Mouse (Mus musculus): ENCODE data around the gene Speer4f2. TPM values are rescaled to one million over a fixed set of nuclear protein-coding genes. Genes with fewer than 3 reads are reported as not detected.

The Speer4f2 gene
- polyA plus RNA-seq, 1 experiment, result not detected

DNA sequence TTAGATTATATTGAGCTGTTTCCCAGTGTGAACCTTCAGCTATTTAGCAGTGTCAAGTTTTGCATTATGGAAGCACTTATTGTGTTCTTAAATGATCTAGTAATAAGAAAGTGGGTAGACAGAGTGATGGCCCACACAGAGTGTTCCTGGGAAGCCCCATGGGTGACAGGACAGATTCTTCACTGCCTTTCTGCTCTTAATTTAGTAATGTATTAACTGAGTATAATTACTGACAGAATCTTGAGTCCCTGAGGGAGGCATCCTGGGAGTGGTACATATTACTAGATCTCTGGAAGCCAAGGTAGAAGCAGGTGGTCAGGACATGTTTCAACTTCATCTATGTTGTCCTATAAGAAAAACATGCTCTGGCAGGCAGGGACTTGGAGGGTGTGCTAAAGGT lies 30.6 kb downstream of the Speer4f2 start:
- Histone ChIP-seq H3K27me3 (ENCODE audit: control insufficient read depth, insufficient read depth, insufficient read length) (no peaks in the 10 kb centered on the region), H3K79me2 (ENCODE audit: control insufficient read depth, insufficient read depth) (no peaks in the 10 kb centered on the region), H3K4me2 (ENCODE audit: low read depth) (no peak overlapping the region), H3K36me3 (ENCODE audit: control insufficient read depth, insufficient read depth) (no peaks in the 10 kb centered on the region), H3ac (ENCODE audit: control insufficient read depth, insufficient read length) (no peak overlapping the region), H3K4me3 (no peak overlapping the region)
- no peak for TF ChIP-seq TCF3 (IDR thresholded peaks at IDR 0.05; ENCODE audit: insufficient read length, low read depth)
- TF ChIP-seq MAX (IDR thresholded peaks at IDR 0.05; ENCODE audit: low read depth), result no peak
- no peak for TF ChIP-seq MYOG (IDR thresholded peaks at IDR 0.05; ENCODE audit: control insufficient read depth in 1 of 3, insufficient read depth in 1 of 3, insufficient read length in 2 of 3, low read depth in 2 of 3)
- no peak for TF ChIP-seq USF1 (IDR thresholded peaks at IDR 0.05; ENCODE audit: low read depth)
- TF ChIP-seq POLR2A (IDR thresholded peaks at IDR 0.05; ENCODE audit: insufficient read length, low read depth), result no peak
- TF ChIP-seq E2F4 (IDR thresholded peaks at IDR 0.05; ENCODE audit: insufficient read depth), result no peak
- TF ChIP-seq REST (IDR thresholded peaks at IDR 0.05; ENCODE audit: insufficient read depth, insufficient read length), result no peak

DNA sequence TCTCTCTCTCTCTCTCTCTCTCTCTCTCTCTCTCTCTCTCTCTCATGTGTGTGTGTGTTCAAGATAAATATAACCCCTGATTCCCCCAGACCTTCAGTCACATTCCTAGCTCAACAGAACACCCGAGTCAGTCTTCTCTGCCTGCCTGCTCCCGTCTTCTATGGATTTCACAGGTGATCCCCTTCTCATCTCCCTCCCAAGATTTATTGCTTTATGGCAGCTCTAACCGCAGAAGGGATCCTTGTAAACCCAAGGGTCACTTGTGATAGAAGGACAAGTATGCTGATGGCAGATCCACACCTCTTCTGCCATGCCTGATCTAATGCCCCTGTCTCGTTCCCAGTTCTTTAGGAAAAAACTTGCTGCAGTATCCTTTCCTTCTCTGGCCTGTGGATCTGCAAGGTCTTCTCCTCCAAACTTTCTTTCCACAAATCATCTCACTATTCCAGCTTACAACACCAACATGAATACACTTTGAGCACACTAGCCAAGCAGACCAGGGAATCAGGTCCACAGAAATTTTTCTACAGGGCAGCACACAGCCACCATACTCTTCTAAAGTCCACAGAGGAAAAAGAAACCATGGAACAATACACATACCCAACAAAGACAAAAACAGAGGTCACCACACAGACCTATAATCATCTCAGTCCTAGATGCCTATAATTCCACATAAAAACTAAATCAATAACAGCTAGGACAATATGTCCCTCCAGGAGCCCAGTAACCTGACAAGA lies 36.1 kb downstream of the Speer4f2 start:
- no peak overlapping the region for H3K4me2 ChIP-seq (ENCODE audit: low read depth)

DNA sequence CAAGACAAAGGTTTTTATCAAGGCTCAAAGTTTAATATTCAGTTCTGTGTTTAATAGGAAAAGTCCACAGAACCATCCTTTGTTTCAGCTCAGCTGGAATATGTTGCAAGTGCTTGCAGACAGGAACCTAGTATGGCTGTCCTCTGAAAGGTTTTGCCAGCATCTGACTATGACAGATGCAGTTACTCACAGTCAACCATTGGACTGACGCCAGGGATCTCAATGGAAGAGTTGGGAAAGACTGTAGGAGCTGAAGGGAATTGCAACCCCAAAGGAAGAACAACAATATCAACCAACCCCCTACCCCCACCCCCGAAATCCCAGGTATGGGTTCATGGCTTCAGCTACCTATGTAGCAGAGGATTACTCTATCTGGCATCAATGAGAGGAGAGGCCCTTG lies 44.2 kb downstream of the Speer4f2 start:
- H3K36me3 ChIP-seq (ENCODE audit: control insufficient read depth, insufficient read depth), result no peaks in the 10 kb centered on the region
- H3K4me2 ChIP-seq (ENCODE audit: low read depth), result no peak overlapping the region
- no peak for TF ChIP-seq SRF (IDR thresholded peaks at IDR 0.05; ENCODE audit: control insufficient read depth, insufficient read length, low read depth)
- TF ChIP-seq TCF3 (IDR thresholded peaks at IDR 0.05; ENCODE audit: insufficient read length, low read depth), result no peak
- no peak for TF ChIP-seq POLR2A (IDR thresholded peaks at IDR 0.05; ENCODE audit: insufficient read length, low read depth)
- no peak for TF ChIP-seq USF1 (IDR thresholded peaks at IDR 0.05; ENCODE audit: low read depth)
- no peak for TF ChIP-seq POLR2AphosphoS2 (IDR thresholded peaks at IDR 0.05; ENCODE audit: insufficient read length, low read depth)
- TF ChIP-seq TCF12 (IDR thresholded peaks at IDR 0.05; ENCODE audit: insufficient read depth, poor library complexity, severe bottlenecking), result no peak
- TF ChIP-seq E2F4 (IDR thresholded peaks at IDR 0.05; ENCODE audit: insufficient read depth), result no peak
- no peak for TF ChIP-seq CEBPB (IDR thresholded peaks at IDR 0.05; ENCODE audit: insufficient read depth, poor library complexity, severe bottlenecking)
- no peak overlapping the region for H3ac ChIP-seq (ENCODE audit: control insufficient read depth, insufficient read length)
- no peaks in the 10 kb centered on the region for H3K79me2 ChIP-seq (ENCODE audit: control insufficient read depth, insufficient read depth)
- no peaks in the 10 kb centered on the region for H3K27me3 ChIP-seq (ENCODE audit: control insufficient read depth, insufficient read depth, insufficient read length)
- no peak overlapping the region for H3K4me3 ChIP-seq

More for the DNA sequence above, 36.1 kb downstream of the Speer4f2 start:
- Histone ChIP-seq H3K36me3 (ENCODE audit: control insufficient read depth, insufficient read depth) (no peaks in the 10 kb centered on the region), H3K79me2 (ENCODE audit: control insufficient read depth, insufficient read depth) (no peaks in the 10 kb centered on the region), H3ac (ENCODE audit: control insufficient read depth, insufficient read length) (no peak overlapping the region), H3K4me3 (no peak overlapping the region), H3K27me3 (ENCODE audit: control insufficient read depth, insufficient read depth, insufficient read length) (no peaks in the 10 kb centered on the region)
- no peak for TF ChIP-seq SRF (IDR thresholded peaks at IDR 0.05; ENCODE audit: control insufficient read depth, insufficient read length, low read depth)
- no peak for TF ChIP-seq POLR2AphosphoS2 (IDR thresholded peaks at IDR 0.05; ENCODE audit: insufficient read length, low read depth)
- no peak for TF ChIP-seq MYOD1 (IDR thresholded peaks at IDR 0.05; ENCODE audit: control insufficient read depth in 1 of 3, insufficient read length in 2 of 3, low read depth in 2 of 3)
- TF ChIP-seq MAX (IDR thresholded peaks at IDR 0.05; ENCODE audit: low read depth), result no peak
- TF ChIP-seq CEBPB (IDR thresholded peaks at IDR 0.05; ENCODE audit: insufficient read depth, poor library complexity, severe bottlenecking), result no peak
- TF ChIP-seq POLR2A (IDR thresholded peaks at IDR 0.05; ENCODE audit: insufficient read length, low read depth), result no peak
- no peak for TF ChIP-seq E2F4 (IDR thresholded peaks at IDR 0.05; ENCODE audit: insufficient read depth)
- no peak for TF ChIP-seq MYOG (IDR thresholded peaks at IDR 0.05; ENCODE audit: control insufficient read depth in 1 of 3, insufficient read depth in 1 of 3, insufficient read length in 2 of 3, low read depth in 2 of 3)
- TF ChIP-seq TCF12 (IDR thresholded peaks at IDR 0.05; ENCODE audit: insufficient read depth, poor library complexity, severe bottlenecking), result no peak
- no peak for TF ChIP-seq USF1 (IDR thresholded peaks at IDR 0.05; ENCODE audit: low read depth)
- no peak for TF ChIP-seq REST (IDR thresholded peaks at IDR 0.05; ENCODE audit: insufficient read depth, insufficient read length)
- no peak for TF ChIP-seq TCF3 (IDR thresholded peaks at IDR 0.05; ENCODE audit: insufficient read length, low read depth)

DNA sequence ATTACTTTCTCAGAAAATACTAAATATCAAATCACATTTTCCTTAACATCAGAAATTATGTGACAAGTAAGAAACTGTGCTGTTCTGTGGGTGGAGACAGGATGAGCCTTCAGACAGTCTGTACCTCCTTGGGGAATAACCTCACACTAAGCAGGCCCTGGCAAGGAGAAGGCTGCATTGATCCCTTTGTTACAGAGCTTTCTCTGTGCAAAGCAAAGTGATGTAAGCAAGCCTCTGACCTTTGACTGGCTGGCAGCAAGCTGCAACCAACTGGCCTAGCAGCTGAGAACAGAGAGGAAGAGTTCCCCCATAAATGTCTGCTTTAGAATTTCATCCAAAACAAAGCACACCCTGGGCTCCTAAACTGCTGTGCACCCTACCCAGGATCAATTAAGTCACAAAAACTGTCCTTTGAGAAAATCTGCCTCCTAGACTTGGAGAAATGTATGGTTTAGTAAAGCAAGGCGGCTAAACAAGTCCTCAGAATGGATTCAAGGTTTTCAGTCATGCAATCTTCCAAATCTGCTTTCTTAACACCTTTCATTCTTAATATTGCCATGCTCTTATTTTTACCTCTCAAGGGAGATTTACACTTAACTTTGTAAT lies 46.3 kb downstream of the Speer4f2 start:
- Histone ChIP-seq H3ac (ENCODE audit: control insufficient read depth, insufficient read length) (no peak overlapping the region), H3K4me2 (ENCODE audit: low read depth) (no peak overlapping the region), H3K79me2 (ENCODE audit: control insufficient read depth, insufficient read depth) (no peaks in the 10 kb centered on the region), H3K27me3 (ENCODE audit: control insufficient read depth, insufficient read depth, insufficient read length) (no peaks in the 10 kb centered on the region), H3K4me3 (no peak overlapping the region), H3K36me3 (ENCODE audit: control insufficient read depth, insufficient read depth) (no peaks in the 10 kb centered on the region)
- TF ChIP-seq USF1 (IDR thresholded peaks at IDR 0.05; ENCODE audit: low read depth) (no peak), CEBPB (IDR thresholded peaks at IDR 0.05; ENCODE audit: insufficient read depth, poor library complexity, severe bottlenecking) (no peak), POLR2AphosphoS2 (IDR thresholded peaks at IDR 0.05; ENCODE audit: insufficient read length, low read depth) (no peak), MYOG (IDR thresholded peaks at IDR 0.05; ENCODE audit: control insufficient read depth in 1 of 3, insufficient read depth in 1 of 3, insufficient read length in 2 of 3, low read depth in 2 of 3) (no peak), SRF (IDR thresholded peaks at IDR 0.05; ENCODE audit: control insufficient read depth, insufficient read length, low read depth) (no peak), TCF3 (IDR thresholded peaks at IDR 0.05; ENCODE audit: insufficient read length, low read depth) (no peak), MAX (IDR thresholded peaks at IDR 0.05; ENCODE audit: low read depth) (no peak), REST (IDR thresholded peaks at IDR 0.05; ENCODE audit: insufficient read depth, insufficient read length) (no peak), MYOD1 (IDR thresholded peaks at IDR 0.05; ENCODE audit: control insufficient read depth in 1 of 3, insufficient read length in 2 of 3, low read depth in 2 of 3) (no peak), TCF12 (IDR thresholded peaks at IDR 0.05; ENCODE audit: insufficient read depth, poor library complexity, severe bottlenecking) (no peak)
